Mouse (Mus musculus) spleen, postnatal 4 days (tissue): ENCODE data around the gene Stxbp1.
"Not testable (repeated sequence)": the region's sequence is repeated elsewhere in the genome, so short reads cannot be mapped to it uniquely, and the experiment has no call there.

Experiments used
- DNase-seq, 2 experiments: peaks; one replicate each; pipeline ENCODE4 v3.0.0; 2022; ENCODE audit warnings: low spot score in 2 of 2

Stxbp1 gene

GRCm38 (mm10) chr2:32874070-32874469 is 27.0 kb upstream of the Stxbp1 start:
- DNase-seq, result no peak

GRCm38 (mm10) chr2:32870275-32871100 is 23.4 kb upstream of the Stxbp1 start:
- no peak for DNase-seq

DNA sequence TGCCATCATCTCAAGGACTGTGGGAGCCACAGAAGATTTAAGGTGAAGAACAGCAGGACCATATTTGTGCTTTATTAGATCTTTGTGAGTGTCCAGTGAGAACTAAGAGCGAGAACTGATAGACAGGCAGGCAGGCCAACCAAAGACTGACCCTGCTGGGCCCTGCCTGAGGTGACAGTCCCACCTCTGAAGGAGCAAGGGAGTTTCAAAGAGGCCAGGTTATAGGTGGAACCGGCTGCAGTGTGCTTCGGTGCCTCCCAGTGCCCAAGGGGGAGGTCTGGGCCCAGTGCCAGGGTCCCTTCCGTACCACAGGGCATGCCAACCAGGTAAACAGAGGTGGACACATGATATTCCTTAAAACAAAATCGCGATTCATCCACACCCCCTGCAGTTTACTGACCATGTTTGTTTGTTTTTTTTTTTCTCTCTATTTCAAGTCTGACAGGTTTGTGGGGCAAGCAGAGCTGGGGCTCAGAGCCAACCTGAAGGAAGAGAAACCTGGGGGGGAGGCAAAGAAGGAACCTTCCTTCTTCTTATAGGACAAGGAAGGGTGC is 22.8 kb upstream of the Stxbp1 start:
- DNase-seq, result no peak

- DNase-seq, result no peak
Measured at GRCm38 (mm10) chr2:32867354-32867753, 20.3 kb upstream of the Stxbp1 start.

DNA sequence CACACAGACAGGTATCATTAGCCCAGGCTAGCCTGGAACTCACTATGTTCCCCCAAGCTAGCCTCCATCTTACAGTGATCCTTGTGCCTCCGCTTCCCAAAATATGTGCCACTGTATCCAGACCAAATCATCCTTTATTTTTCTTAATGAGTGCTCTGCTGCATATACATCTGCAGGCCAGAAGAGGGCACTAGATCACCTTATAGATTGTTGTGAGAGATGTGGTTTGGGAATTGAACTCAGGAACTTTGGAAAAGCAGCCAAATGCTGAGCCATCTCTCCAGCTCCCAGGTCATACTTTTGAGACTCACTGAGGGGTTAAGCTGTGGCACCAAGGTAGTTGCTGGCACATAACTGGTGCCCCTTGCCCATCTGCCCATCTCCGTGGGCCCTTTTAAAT is 17.7 kb upstream of the Stxbp1 start:
- no peak for DNase-seq

- DNase-seq, result no peak
Measured at GRCm38 (mm10) chr2:32863317-32863716, 16.3 kb upstream of the Stxbp1 start.

DNA sequence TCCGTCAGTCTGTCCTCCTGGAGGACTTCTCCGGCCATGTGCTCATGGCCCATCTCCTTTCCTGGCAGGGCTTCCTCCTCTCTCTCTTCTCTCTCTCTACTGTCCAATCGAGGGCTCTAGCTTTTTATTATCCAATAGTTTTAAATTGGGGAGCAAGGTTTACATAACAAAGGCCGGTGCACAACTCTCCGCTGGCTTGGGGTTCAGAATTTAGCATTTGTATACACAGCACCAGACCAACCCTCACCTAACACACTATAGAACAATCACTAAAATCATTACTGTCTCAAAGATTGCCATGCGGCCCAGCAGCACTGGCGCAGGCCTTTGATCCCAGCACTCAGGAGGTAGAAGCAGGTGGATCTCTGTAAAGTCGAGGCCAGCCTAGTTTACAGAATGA is 13.8 kb upstream of the Stxbp1 start:
- DNase-seq, result no peak

GRCm38 (mm10) chr2:32859622-32860012 is 12.6 kb upstream of the Stxbp1 start:
- DNase-seq, result no peak

DNA sequence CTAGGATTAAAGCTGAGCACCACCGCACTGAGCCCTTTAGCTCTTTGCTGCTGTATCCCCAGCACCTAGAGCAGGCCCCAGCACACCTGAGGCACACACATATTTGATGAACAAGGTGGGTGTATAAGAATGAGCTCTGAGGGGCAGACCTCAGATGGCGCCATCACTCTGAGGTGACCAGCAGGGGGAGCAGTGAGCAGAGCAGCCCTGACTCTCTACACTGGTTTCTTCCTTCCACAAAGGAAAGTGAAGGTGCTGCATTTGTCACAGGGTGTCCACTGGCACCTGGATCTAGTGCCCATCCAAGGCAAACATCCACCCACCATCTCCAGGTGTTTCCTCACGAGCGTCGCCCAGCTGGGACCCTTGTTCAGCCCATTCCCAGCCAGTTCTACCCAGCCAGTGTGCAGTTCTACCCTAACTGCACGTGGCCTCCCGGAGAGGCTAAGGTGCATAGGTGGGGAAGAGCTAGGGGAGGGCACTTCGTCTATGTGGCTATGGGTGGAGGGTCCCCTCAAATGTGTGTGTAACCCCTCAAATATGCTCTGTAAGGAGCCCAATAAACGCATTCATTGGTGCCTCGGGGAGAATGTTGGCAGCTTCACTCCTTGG is 12.1 kb upstream of the Stxbp1 start:
- DNase-seq, result peak; percentile 57 to 87

- DNase-seq, result peak; percentile 69 to 87
Measured at GRCm38 (mm10) chr2:32857584-32857983, 10.5 kb upstream of the Stxbp1 start.

- DNase-seq, result no peak
Measured at GRCm38 (mm10) chr2:32855790-32856465, 8.9 kb upstream of the Stxbp1 start.

GRCm38 (mm10) chr2:32855046-32855785 is 8.2 kb upstream of the Stxbp1 start:
- DNase-seq, result no peak

DNA sequence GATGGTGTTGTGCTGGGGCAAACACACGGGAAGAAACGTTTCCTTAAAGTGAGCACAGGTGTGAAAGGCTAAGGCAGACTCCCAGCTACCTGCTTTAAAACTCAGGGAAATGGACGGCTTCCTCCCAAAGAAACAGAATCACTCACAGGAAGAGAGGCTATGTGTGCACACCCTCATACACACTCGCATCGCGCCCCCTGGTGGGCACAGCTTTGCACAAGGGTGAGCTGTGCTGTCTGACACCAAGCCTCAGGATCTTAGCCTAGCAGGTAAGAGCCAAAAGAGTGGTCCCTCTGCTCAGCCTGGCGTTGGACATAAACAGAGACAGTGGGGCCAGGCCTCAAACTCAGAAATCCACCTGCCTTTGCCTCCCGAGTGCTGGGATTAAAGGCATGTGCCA is 7.2 kb upstream of the Stxbp1 start:
- peak; percentile 85 to 96 for DNase-seq

DNA sequence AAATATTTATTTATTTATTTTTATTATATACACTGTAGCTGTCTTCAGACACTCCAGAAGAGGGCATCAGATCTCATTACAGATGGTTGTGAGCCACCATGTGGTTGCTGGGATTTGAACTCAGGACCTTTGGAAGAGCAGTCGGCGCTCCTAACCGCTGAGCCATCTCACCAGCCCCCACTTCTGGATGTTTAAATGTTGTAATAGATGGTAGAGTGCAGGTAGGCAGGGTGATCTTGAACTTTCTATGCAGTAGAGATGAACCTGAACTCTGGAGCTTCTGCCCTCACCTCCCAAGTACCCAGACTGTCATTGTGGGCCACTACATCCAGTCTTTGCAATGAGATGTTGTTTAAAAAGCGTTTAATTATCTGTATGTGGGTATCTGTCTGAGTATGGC is 6.7 kb upstream of the Stxbp1 start:
- DNase-seq, result not testable (repeated sequence)

DNA sequence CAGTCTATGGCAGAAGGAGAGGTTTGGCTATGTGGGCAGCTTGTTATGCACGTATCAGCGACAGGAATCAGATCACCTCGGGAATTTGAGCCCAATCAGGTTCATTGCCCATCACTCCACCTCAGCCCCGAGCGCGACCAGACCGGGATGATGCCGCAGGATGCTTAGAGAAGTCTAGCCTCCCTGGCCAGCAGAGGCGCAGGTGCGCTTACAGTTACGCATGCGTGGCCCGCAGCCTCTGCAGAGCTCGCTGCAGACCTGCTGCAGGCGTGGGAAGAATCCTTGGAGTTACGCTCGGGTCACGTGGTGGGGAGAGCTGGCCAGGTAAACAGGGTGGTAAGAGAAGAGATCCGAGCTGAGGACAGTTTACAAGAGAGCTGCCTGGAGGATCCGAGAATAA is 5.1 kb upstream of the Stxbp1 start:
- DNase-seq, result no peak

DNA sequence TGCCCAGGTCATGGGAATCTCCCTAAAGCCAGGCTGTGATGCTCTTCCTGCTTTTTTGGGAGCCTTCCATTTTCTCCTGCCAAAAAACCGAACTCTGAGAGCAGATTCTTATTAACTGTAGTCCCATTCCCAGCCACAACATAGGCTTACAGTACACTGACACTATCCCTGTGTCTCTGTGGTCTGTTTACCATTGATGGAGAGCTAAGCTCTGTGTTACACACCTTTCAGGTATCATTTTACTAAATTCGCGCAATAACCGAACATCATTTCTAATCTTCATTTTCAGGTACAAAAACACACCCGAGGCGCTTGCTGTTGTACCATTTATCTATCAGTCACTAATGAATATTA is 400 bp upstream of the Stxbp1 start:
- no peak for DNase-seq

- DNase-seq, result peak; percentile 26 to 72
Measured at GRCm38 (mm10) chr2:32846101-32846804, 792 bp downstream of the Stxbp1 start.

DNA sequence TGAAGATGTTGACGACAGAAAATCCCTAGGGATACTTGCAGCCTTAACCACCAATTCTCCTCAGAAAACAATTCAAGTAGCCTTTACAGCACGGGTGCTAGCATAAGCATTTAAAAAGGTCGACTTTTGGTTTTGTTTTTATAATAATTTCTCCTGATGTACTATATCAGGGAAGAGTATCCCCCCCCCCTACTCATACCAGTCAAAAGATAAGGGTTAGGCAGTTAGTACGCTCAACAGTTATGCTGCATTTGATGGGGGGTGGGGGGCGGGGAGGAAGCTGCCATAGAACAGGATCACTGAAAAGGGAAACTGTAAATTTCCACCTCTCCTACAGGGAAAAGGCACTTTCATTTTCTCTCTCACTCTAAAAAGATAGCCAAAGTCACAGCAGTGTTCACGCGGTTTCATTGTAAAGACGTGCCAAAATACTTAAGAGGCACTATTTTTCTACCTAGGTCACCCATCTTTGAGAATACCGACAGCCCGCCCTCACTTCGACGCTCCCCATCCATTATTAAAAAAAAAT is 1.4 kb downstream of the Stxbp1 start:
- no peak for DNase-seq

- no peak for DNase-seq
Measured at GRCm38 (mm10) chr2:32842558-32842957, 4.5 kb downstream of the Stxbp1 start.

DNA sequence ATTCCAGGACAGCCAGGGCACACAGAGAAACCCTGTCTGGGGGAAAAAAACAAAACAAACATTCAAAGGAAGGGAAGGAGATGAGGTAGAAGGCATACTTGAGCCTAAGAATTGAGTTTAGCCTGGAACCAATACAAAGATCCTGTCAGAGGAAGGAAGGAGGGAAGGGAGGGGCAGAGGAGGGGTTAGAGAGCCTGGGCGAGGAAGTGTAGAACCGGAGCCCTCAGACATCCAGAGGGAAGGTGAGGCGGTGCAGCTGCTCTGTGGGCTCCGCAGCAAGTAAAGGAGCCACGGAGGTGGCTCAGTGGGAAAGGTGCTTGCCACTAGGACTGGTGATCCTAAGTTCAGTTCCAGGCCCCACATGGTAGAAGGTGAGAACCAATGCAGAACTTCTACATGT is 5.9 kb downstream of the Stxbp1 start:
- no peak for DNase-seq

- no peak for DNase-seq
Measured at GRCm38 (mm10) chr2:32839261-32839660, 7.8 kb downstream of the Stxbp1 start.
